Mouse (Mus musculus) CH12.LX (cell line): ENCODE measurements around the gene Mapk11. TPM values are rescaled to one million over a fixed set of nuclear protein-coding genes. Genes with fewer than 3 reads are reported as not detected.

Source experiments
- DNase-seq: peaks from one replicate; pipeline ENCODE4 v3.0.0-alpha.2; 2013; ENCODE audit errors: extremely low read depth
- H3K27ac ChIP-seq: 2 replicates; pipeline ENCODE4 v1.5.1; 2012; ENCODE audit warnings: low read depth, mild to moderate bottlenecking, control low read depth, moderate library complexity; ENCODE audit not compliant: insufficient read depth
- H3K27me3 ChIP-seq: replicated peaks from 2 replicates; pipeline ENCODE3; 2012; ENCODE audit warnings: inconsistent platforms
- H3K36me3 ChIP-seq, 2 experiments: replicated peaks in 1 of 2; 2 replicates each; pipeline versions ENCODE3 to v1.6.1; 2012; ENCODE audit warnings: inconsistent platforms in 1 of 2, low read length in 1 of 2, mild to moderate bottlenecking in 1 of 2, mixed read lengths in 1 of 2, moderate library complexity in 1 of 2; ENCODE audit not compliant: control insufficient read depth in 1 of 2, insufficient read depth in 1 of 2
- H3K4me1 ChIP-seq, 2 experiments: 2 replicates each; pipeline ENCODE4 v1.6.1; 2012; ENCODE audit warnings: inconsistent platforms in 1 of 2, moderate library complexity in 1 of 2; ENCODE audit not compliant: insufficient read depth in 2 of 2, control insufficient read depth in 1 of 2
- H3K4me2 ChIP-seq: 2 replicates; pipeline ENCODE4 v1.6.1; 2012; ENCODE audit warnings: low read depth, mild to moderate bottlenecking, control low read depth; ENCODE audit not compliant: poor library complexity, insufficient read depth, severe bottlenecking
- H3K4me3 ChIP-seq, 3 experiments: fragments of 150-350 bp in 1 of 3; sonication (generic) in 1 of 3; replicated peaks in 1 of 3; 2 replicates each; pipeline versions ENCODE3 to v1.5.1; 2011 to 2012; ENCODE audit warnings: low read depth in 2 of 3, low read length in 2 of 3, mild to moderate bottlenecking in 2 of 3, moderate library complexity in 2 of 3, control low read depth in 1 of 3, improper control_type of control experiment in 1 of 3, inconsistent platforms in 1 of 3, mixed read lengths in 1 of 3; ENCODE audit not compliant: poor library complexity in 1 of 3
- H3K79me2 ChIP-seq: replicated peaks from 2 replicates; pipeline ENCODE4 v1.6.1; 2012; ENCODE audit warnings: mild to moderate bottlenecking, moderate library complexity; ENCODE audit not compliant: control insufficient read depth, poor library complexity, insufficient read depth, severe bottlenecking; ENCODE audit errors: extremely low read depth
- H3K9ac ChIP-seq: 2 replicates; pipeline ENCODE4 v1.6.1; 2012; ENCODE audit warnings: low read depth, mild to moderate bottlenecking, control low read depth, moderate library complexity; ENCODE audit not compliant: insufficient read depth
- H3K9me3 ChIP-seq: replicated peaks from 2 replicates; pipeline ENCODE3; 2012; ENCODE audit warnings: low read length, inconsistent platforms, mixed read lengths
- CHD1 ChIP-seq: IDR thresholded peaks from 2 replicates; pipeline ENCODE4 v1.6.1; 2012; ENCODE audit warnings: low read depth, low read length, improper control_type of control experiment, inconsistent platforms
- CHD2 ChIP-seq: IDR thresholded peaks from 2 replicates; pipeline ENCODE4 v1.6.1; 2011; ENCODE audit warnings: low read length, improper control_type of control experiment
- E2F4 ChIP-seq: IDR thresholded peaks from 2 replicates; pipeline ENCODE4 v1.6.1; 2011; ENCODE audit warnings: low read depth, low read length, improper control_type of control experiment; ENCODE audit not compliant: insufficient replicate concordance
- EP300 ChIP-seq: IDR thresholded peaks from 2 replicates; pipeline ENCODE4 v1.6.1; 2011; ENCODE audit warnings: low read length, improper control_type of control experiment
- GABPA ChIP-seq: IDR thresholded peaks from 2 replicates; pipeline ENCODE4 v1.6.1; 2012; ENCODE audit warnings: low read depth, low read length, improper control_type of control experiment, inconsistent platforms; ENCODE audit not compliant: insufficient replicate concordance
- HCFC1 ChIP-seq: IDR thresholded peaks from 2 replicates; pipeline ENCODE4 v1.6.1; 2012; ENCODE audit warnings: low read depth, mild to moderate bottlenecking, inconsistent platforms, low read length, improper control_type of control experiment
- IRF4 ChIP-seq: IDR thresholded peaks from 2 replicates; pipeline ENCODE4 v1.6.1; 2014; ENCODE audit warnings: low read depth, mild to moderate bottlenecking, inconsistent platforms, low read length, improper control_type of control experiment
- JUN ChIP-seq: IDR thresholded peaks from 2 replicates; pipeline ENCODE4 v1.6.1; 2011; ENCODE audit warnings: low read depth, mild to moderate bottlenecking, low read length, improper control_type of control experiment, moderate library complexity; ENCODE audit not compliant: insufficient read depth
- JUND ChIP-seq: conservative IDR thresholded peaks from 2 replicates; pipeline ENCODE4 v1.6.1; 2011; ENCODE audit warnings: low read depth, low read length, improper control_type of control experiment
- KAT2A ChIP-seq: IDR thresholded peaks from 2 replicates; pipeline ENCODE4 v1.6.1; 2012; ENCODE audit warnings: low read length, improper control_type of control experiment, inconsistent platforms; ENCODE audit not compliant: insufficient replicate concordance
- MAFK ChIP-seq: IDR thresholded peaks from 2 replicates; pipeline ENCODE4 v1.6.1; 2011; ENCODE audit warnings: low read length, improper control_type of control experiment; ENCODE audit not compliant: insufficient replicate concordance
- MEF2A ChIP-seq: IDR thresholded peaks from 2 replicates; pipeline ENCODE4 v1.6.1; 2014; ENCODE audit warnings: low read depth, mild to moderate bottlenecking, inconsistent platforms, low read length, improper control_type of control experiment, borderline replicate concordance
- MXI1 ChIP-seq: IDR thresholded peaks from 2 replicates; pipeline ENCODE4 v1.6.1; 2011; ENCODE audit warnings: mild to moderate bottlenecking, low read depth, low read length, improper control_type of control experiment
- MYC ChIP-seq: IDR thresholded peaks from 2 replicates; pipeline ENCODE4 v1.6.1; 2011; ENCODE audit warnings: low read depth, mild to moderate bottlenecking, improper control_type of control experiment, low read length
- NRF1 ChIP-seq: IDR thresholded peaks from 2 replicates; pipeline ENCODE4 v1.6.1; 2014; ENCODE audit warnings: low read depth, mild to moderate bottlenecking, inconsistent platforms, low read length, improper control_type of control experiment, moderate library complexity
- PAX5 ChIP-seq: IDR thresholded peaks from 2 replicates; pipeline ENCODE4 v1.6.1; 2012; ENCODE audit warnings: low read length, inconsistent platforms, mixed read lengths
- POLR2AphosphoS2 ChIP-seq: IDR thresholded peaks from 2 replicates; pipeline ENCODE4 v1.6.1; 2011; ENCODE audit warnings: low read depth, low read length, improper control_type of control experiment
- SIN3A ChIP-seq: IDR thresholded peaks from 2 replicates; pipeline ENCODE4 v1.6.1; 2012; ENCODE audit warnings: low read length, improper control_type of control experiment, inconsistent platforms
- TBP ChIP-seq: conservative IDR thresholded peaks from 2 replicates; pipeline ENCODE4 v1.6.1; 2011; ENCODE audit warnings: low read depth, low read length, improper control_type of control experiment
- TCF12 ChIP-seq: IDR thresholded peaks from 2 replicates; pipeline ENCODE4 v1.6.1; 2014; ENCODE audit warnings: low read depth, mild to moderate bottlenecking, inconsistent platforms, low read length, improper control_type of control experiment
- UBTF ChIP-seq: IDR thresholded peaks from 2 replicates; pipeline ENCODE4 v1.6.1; 2012; ENCODE audit warnings: low read depth, mild to moderate bottlenecking, inconsistent platforms, low read length, improper control_type of control experiment, moderate library complexity
- USF2 ChIP-seq: conservative IDR thresholded peaks from 2 replicates; pipeline ENCODE4 v1.6.1; 2011; ENCODE audit warnings: low read depth, low read length, improper control_type of control experiment
- ZC3H11A ChIP-seq: IDR thresholded peaks from 2 replicates; pipeline ENCODE4 v1.6.1; 2012; ENCODE audit warnings: low read depth, mild to moderate bottlenecking, inconsistent platforms, low read length, improper control_type of control experiment
- ZKSCAN1 ChIP-seq: IDR thresholded peaks from 2 replicates; pipeline ENCODE4 v1.6.1; 2012; ENCODE audit warnings: low read depth, inconsistent platforms, low read length, improper control_type of control experiment, borderline replicate concordance
- ZMIZ1 ChIP-seq: IDR thresholded peaks from 2 replicates; pipeline ENCODE4 v1.6.1; 2012; ENCODE audit warnings: low read depth, mild to moderate bottlenecking, inconsistent platforms, low read length, improper control_type of control experiment
- ZNF384 ChIP-seq: IDR thresholded peaks from 2 replicates; pipeline ENCODE4 v1.6.1; 2012; ENCODE audit warnings: low read depth, low read length, improper control_type of control experiment, inconsistent platforms
- dilution Hi-C: fragments of 300-500 bp; cut with MboI; formaldehyde crosslinking; loops from 2 replicates; pipeline ENCODE4 v1.14.3; 2020; ENCODE audit warnings: low sequenced_read_pairs; ENCODE audit not compliant: extremely low pct_unique_long_range_greater_than_20kb, extremely low pct_ligation_motif_present
- in situ Hi-C: fragments of 300-500 bp; cut with MboI; formaldehyde crosslinking; loops from 3 replicates; pipeline ENCODE4 v1.14.3; 2019; ENCODE audit warnings: low sequenced_read_pairs, low pct_ligation_motif_present, low pct_unique_long_range_greater_than_20kb, mixed read lengths
- polyA plus RNA-seq: library from polyadenylated mRNA; unstranded; fragments of >175 nt; gene quantifications from 2 replicates; pipeline ENCODE4 v1.2.1, GENCODE M21; 2012; ENCODE audit warnings: low read depth; ENCODE audit not compliant: insufficient read length
- total RNA-seq, 2 experiments: library from RNA; depleted of rRNA; stranded (reverse); fragments of 300-350 nt in 1 of 2; fragments of >200 nt in 1 of 2; gene quantifications; 2 replicates each; pipeline ENCODE4 v1.2.3; 2012 to 2014

Gene Mapk11
- total and polyA plus RNA-seq, 3 experiments = 3.9 to 11.4 (median 5.3) TPM

GRCm38 (mm10) chr15:89170102-89170501 is 20.7 kb upstream of the Mapk11 start:
- in situ Hi-C loops = loop anchor here (5.0 kb wide), 1 partner anchor 37 kb away; no protein-coding TSS in a partner anchor
- H3K4me1 ChIP-seq = peaks cover 11 to 51% of the 10 kb centered on the region in 2 experiments; a peak in 3 of 4 replicates
- peaks cover 1% of the 10 kb centered on the region for H3K27me3 ChIP-seq
- no peaks in the 10 kb centered on the region for H3K79me2 ChIP-seq
- dilution Hi-C loops = no loop called here
- no peak overlapping the region for H3K9ac ChIP-seq
- H3K27ac ChIP-seq = no peak overlapping the region
- H3K4me2 ChIP-seq = no peak overlapping the region
- no peak for DNase-seq
- no peak overlapping the region for H3K4me3 ChIP-seq
- TF ChIP-seq IRF4 (no peak), CHD2 (no peak), HCFC1 (no peak), ZNF384 (no peak), JUND (no peak), MYC (no peak), ZKSCAN1 (no peak), SIN3A (no peak), ZMIZ1 (no peak), UBTF (no peak), MAFK (no peak), MXI1 (no peak), JUN (no peak), MEF2A (no peak), TCF12 (no peak), GABPA (no peak), TBP (no peak)
- no peaks in the 10 kb centered on the region for H3K9me3 ChIP-seq
- H3K36me3 ChIP-seq = peaks cover 19 to 27% of the 10 kb centered on the region in 2 experiments

- TF ChIP-seq POLR2AphosphoS2 (no peak), EP300 (no peak), E2F4 (no peak), CHD2 (no peak), KAT2A (no peak), MXI1 (no peak), UBTF (no peak), PAX5 (no peak), NRF1 (no peak), GABPA (no peak), CHD1 (no peak), ZKSCAN1 (no peak), USF2 (no peak), ZC3H11A (no peak)
- Histone ChIP-seq H3K4me2 (no peak overlapping the region), H3K4me3 (no peak overlapping the region), H3K27me3 (peaks cover 1% of the 10 kb centered on the region), H3K9ac (no peak overlapping the region), H3K27ac (no peak overlapping the region), H3K36me3 (peaks cover 23 to 29% of the 10 kb centered on the region in 2 experiments), H3K4me1 (peaks cover 11 to 57% of the 10 kb centered on the region in 2 experiments; a peak in 3 of 4 replicates), H3K79me2 (no peaks in the 10 kb centered on the region), H3K9me3 (no peaks in the 10 kb centered on the region)
- in situ Hi-C loops = no loop called here
- dilution Hi-C loops = no loop called here
- DNase-seq = no peak
These were observed 20.0 kb upstream of the Mapk11 start for GRCm38 (mm10) chr15:89169431-89169830.
